Mouse (Mus musculus): ENCODE results near the gene Cd52. TPM values are rescaled to one million over a fixed set of nuclear protein-coding genes. Genes with fewer than 3 reads are reported as not detected.

Gene Cd52
- total and polyA plus RNA-seq, 3 experiments, result 1,886 to 5,448 (median 2,306) TPM

GRCm38 (mm10) chr4:134092382-134093288, 2.2 kb downstream of the Cd52 start:
- Histone ChIP-seq H3K27ac (ENCODE audit: insufficient read depth, low read depth) (peak overlapping the region; percentile 97), H3K9ac (ENCODE audit: insufficient read depth, low read depth) (peak overlapping the region; percentile 96), H3K9me3 (replicated peaks; ENCODE audit: low read length) (no peaks in the 10 kb centered on the region), H3K4me1 (ENCODE audit: control insufficient read depth in 1 of 2, insufficient read depth in 2 of 2) (peaks cover 13 to 57% of the 10 kb centered on the region in 2 experiments), H3K36me3 (replicated peaks in 1 of 2; ENCODE audit: control insufficient read depth in 1 of 2, insufficient read depth in 1 of 2, low read length in 1 of 2) (peaks cover 27 to 56% of the 10 kb centered on the region in 2 experiments), H3K27me3 (replicated peaks) (no peaks in the 10 kb centered on the region), H3K4me3 (replicated peaks in 1 of 3; ENCODE audit: low read depth in 2 of 3, low read length in 2 of 3, poor library complexity in 1 of 3) (peak overlapping the region; percentile 81 to 99 (median 91)), H3K79me2 (replicated peaks; ENCODE audit: control insufficient read depth, extremely low read depth, insufficient read depth, poor library complexity, severe bottlenecking) (peaks cover 25% of the 10 kb centered on the region), H3K4me2 (ENCODE audit: insufficient read depth, low read depth, poor library complexity, severe bottlenecking) (peak overlapping the region; percentile 76)
- peak; percentile 83 for DNase-seq (ENCODE audit: extremely low read depth)
- in situ Hi-C loops (cut with MboI; ENCODE audit: low pct_ligation_motif_present, low pct_unique_long_range_greater_than_20kb, low sequenced_read_pairs) (loop anchor here (5.0 to 25.0 kb wide), 2 partner anchors 35 to 505 kb away; partner anchors contain the start of genes Gpn2 and Sh3bgrl3), dilution Hi-C loops (cut with MboI; ENCODE audit: extremely low pct_ligation_motif_present, extremely low pct_unique_long_range_greater_than_20kb, low sequenced_read_pairs) (no loop called here)
- TF ChIP-seq MYC (IDR thresholded peaks at IDR 0.05; ENCODE audit: low read depth, low read length), result no peak
- TF ChIP-seq BHLHE40 (IDR thresholded peaks at IDR 0.05; ENCODE audit: low read depth, low read length), result no peak
- TF ChIP-seq CTCF (conservative IDR thresholded peaks at IDR 0.05 in 1 of 2, IDR thresholded peaks at IDR 0.05 in 1 of 2; ENCODE audit: low read depth in 2 of 2, low read length in 2 of 2), result peak; percentile 81 to 92
- peak; percentile 96; the same call in 1 of the 2 replicates for TF ChIP-seq CHD1 (IDR thresholded peaks at IDR 0.05; ENCODE audit: low read depth, low read length)
- TF ChIP-seq HCFC1 (IDR thresholded peaks at IDR 0.05; ENCODE audit: low read depth, low read length), result peak; percentile 55; the same call in 1 of the 2 replicates
- TF ChIP-seq NELFE (IDR thresholded peaks at IDR 0.05; ENCODE audit: low read depth, low read length), result peak; percentile 41; the same call in 1 of the 2 replicates
- peak; percentile 3; the same call in 1 of the 2 replicates for TF ChIP-seq USF2 (conservative IDR thresholded peaks at IDR 0.05; ENCODE audit: low read depth, low read length)
- TF ChIP-seq POLR2AphosphoS2 (IDR thresholded peaks at IDR 0.05; ENCODE audit: low read depth, low read length), result peak; percentile 99
- TF ChIP-seq MAX (IDR thresholded peaks at IDR 0.05; ENCODE audit: low read length), result peak; percentile 55; the same call in 1 of the 2 replicates
- TF ChIP-seq SIN3A (IDR thresholded peaks at IDR 0.05; ENCODE audit: low read length), result peak; percentile 65
- TF ChIP-seq TBP (conservative IDR thresholded peaks at IDR 0.05; ENCODE audit: low read depth, low read length), result no peak
- no peak for TF ChIP-seq UBTF (IDR thresholded peaks at IDR 0.05; ENCODE audit: low read depth, low read length)
- TF ChIP-seq ZKSCAN1 (IDR thresholded peaks at IDR 0.05; ENCODE audit: borderline replicate concordance, low read depth, low read length), result no peak
- TF ChIP-seq MXI1 (IDR thresholded peaks at IDR 0.05; ENCODE audit: low read depth, low read length), result 0 out of 2 replicates have a peak, but pooled peaks have one; percentile 42
- no peak for TF ChIP-seq ZNF384 (IDR thresholded peaks at IDR 0.05; ENCODE audit: low read depth, low read length)
- peak; percentile 48; the same call in 1 of the 2 replicates for TF ChIP-seq ZMIZ1 (IDR thresholded peaks at IDR 0.05; ENCODE audit: low read depth, low read length)
- no peak; the same call in 1 of the 2 replicates for TF ChIP-seq ZC3H11A (IDR thresholded peaks at IDR 0.05; ENCODE audit: low read depth, low read length)
- TF ChIP-seq MAZ (IDR thresholded peaks at IDR 0.05; ENCODE audit: low read depth, low read length), result 0 out of 2 replicates have a peak, but pooled peaks have one; percentile 3
- TF ChIP-seq SMC3 (IDR thresholded peaks at IDR 0.05; ENCODE audit: low read depth, low read length), result peak; percentile 88
- TF ChIP-seq POLR2A (IDR thresholded peaks at IDR 0.05; ENCODE audit: low read depth, low read length), result peak; percentile 54
- peak; percentile 55; the same call in 1 of the 2 replicates for TF ChIP-seq MEF2A (IDR thresholded peaks at IDR 0.05; ENCODE audit: borderline replicate concordance, low read depth, low read length)
- TF ChIP-seq TCF12 (IDR thresholded peaks at IDR 0.05; ENCODE audit: low read depth, low read length), result peak; percentile 59
- TF ChIP-seq RAD21 (IDR thresholded peaks at IDR 0.05; ENCODE audit: low read depth, low read length), result peak; percentile 76
- TF ChIP-seq CHD2 (IDR thresholded peaks at IDR 0.05; ENCODE audit: low read length), result peak; percentile 56
- TF ChIP-seq ELF1 (IDR thresholded peaks at IDR 0.05; ENCODE audit: low read depth, low read length), result peak; percentile 82
- no peak for TF ChIP-seq GABPA (IDR thresholded peaks at IDR 0.05; ENCODE audit: insufficient replicate concordance, low read depth, low read length)
- TF ChIP-seq IRF4 (IDR thresholded peaks at IDR 0.05; ENCODE audit: low read depth, low read length), result peak; percentile 95
- no peak for TF ChIP-seq NRF1 (IDR thresholded peaks at IDR 0.05; ENCODE audit: low read depth, low read length)
- TF ChIP-seq ETS1 (conservative IDR thresholded peaks at IDR 0.05; ENCODE audit: low read depth, low read length), result 0 out of 2 replicates have a peak, but pooled peaks have one; percentile 9
- TF ChIP-seq USF1 (IDR thresholded peaks at IDR 0.05; ENCODE audit: low read depth, low read length), result no peak
- no peak for TF ChIP-seq PAX5 (IDR thresholded peaks at IDR 0.05; ENCODE audit: low read length)

Data from CH12.LX (cell line).